Mouse (Mus musculus) embryonic fibroblast, embryonic 13.5 days (primary cell): ENCODE results near the gene Gm42957.

Experiments used
- CTCF ChIP-seq: IDR thresholded peaks from 2 replicates; pipeline ENCODE4 v1.5.1; 2011; ENCODE audit warnings: mild to moderate bottlenecking, control low read depth, low read length, moderate library complexity, borderline replicate concordance; ENCODE audit not compliant: insufficient read depth
- POLR2A ChIP-seq: IDR thresholded peaks from 2 replicates; pipeline ENCODE4 v1.6.1; 2011; ENCODE audit warnings: low read depth, mild to moderate bottlenecking, control low read depth, low read length, moderate library complexity

- TF ChIP-seq CTCF = no peak
- TF ChIP-seq POLR2A = no peak
Observed at GRCm38 (mm10) chr3:96675690-96676089, 40.4 kb downstream of the Gm42957 start.
